Mouse (Mus musculus) lung, postnatal 0 days (tissue): ENCODE measurements at regions not wholly inside any gene's neighbourhood (a gene's known extent, or its start where the extent isn't known, plus 50 kb on each side); places are given as distances from the start of the nearest gene placed in this dataset.

ENCODE experiments used
- ATAC-seq: fragments of 200-750 bp; cut with Nextera tagmentation; 2 replicates; pipeline ENCODE4 v1.8.0; 2017; ENCODE audit warnings: moderate library complexity
- DNase-seq: peaks from one replicate; pipeline ENCODE4 v3.0.0-alpha.2; 2016; ENCODE audit warnings: low spot score
- H3K27ac ChIP-seq: fragments of 300-500 bp; sonication (generic); 2 replicates; pipeline ENCODE4 v1.5.1; 2014; ENCODE audit warnings: antibody characterized with exemption, mild to moderate bottlenecking, low read length, mixed read lengths
- H3K27me3 ChIP-seq: fragments of 300-500 bp; sonication (generic); replicated peaks from 2 replicates; pipeline ENCODE4 v1.6.1; 2014; ENCODE audit warnings: low read length, mixed read lengths; ENCODE audit not compliant: insufficient read depth
- H3K36me3 ChIP-seq: fragments of 300-500 bp; sonication (generic); 2 replicates; pipeline ENCODE4 v1.6.1; 2014; ENCODE audit warnings: low read length, mixed read lengths; ENCODE audit not compliant: insufficient read depth
- H3K4me1 ChIP-seq: fragments of 300-500 bp; sonication (generic); 2 replicates; pipeline ENCODE4 v1.6.1; 2014; ENCODE audit warnings: antibody characterized with exemption, low read depth, low read length, mixed read lengths; ENCODE audit not compliant: insufficient read depth
- H3K4me2 ChIP-seq: fragments of 300-500 bp; sonication (generic); replicated peaks from 2 replicates; pipeline ENCODE4 v1.6.1; 2014; ENCODE audit warnings: low read depth, mild to moderate bottlenecking, low read length, moderate library complexity, mixed read lengths
- H3K4me3 ChIP-seq: fragments of 300-500 bp; sonication (generic); 2 replicates; pipeline ENCODE4 v1.5.1; 2014; ENCODE audit warnings: low read depth, low read length
- H3K9ac ChIP-seq: fragments of 300-500 bp; sonication (generic); replicated peaks from 2 replicates; pipeline ENCODE4 v1.6.1; 2014; ENCODE audit warnings: low read depth, mild to moderate bottlenecking
- H3K9me3 ChIP-seq: fragments of 300-500 bp; sonication (generic); 2 replicates; pipeline ENCODE4 v1.6.1; 2016; ENCODE audit warnings: low read length, mixed read lengths
- CTCF ChIP-seq: IDR thresholded peaks from 2 replicates; pipeline ENCODE4 v1.5.1; 2016; ENCODE audit warnings: antibody characterized with exemption, mild to moderate bottlenecking
- EP300 ChIP-seq: IDR thresholded peaks from 2 replicates; pipeline ENCODE4 v1.6.1; 2016; ENCODE audit warnings: antibody characterized with exemption, mild to moderate bottlenecking, control low read depth
- WGBS: fragments of 180-500 bp; shearing (Covaris S2); extraction: QIAGEN DNeasy Blood & Tissue Kit; methylation state at CpG from one replicate; pipeline ENCODE4 v1.1.7; 2014; 5-methylcytosine and 5-hydroxymethylcytosine counted together

- ATAC-seq = peak; percentile 91
Observed at GRCm38 (mm10) chr3:39211670-39212069, 324.9 kb downstream of the Fat4 start.

GRCm38 (mm10) chr3:39220011-39220706 is 333.4 kb downstream of the Fat4 start:
- Histone ChIP-seq H3K4me2 (peak overlapping the region; percentile 20), H3K9me3 (no peaks in the 10 kb centered on the region), H3K27ac (peak overlapping the region; percentile 82), H3K36me3 (no peaks in the 10 kb centered on the region), H3K4me3 (no peak overlapping the region), H3K9ac (no peak overlapping the region), H3K4me1 (no peaks in the 10 kb centered on the region), H3K27me3 (no peaks in the 10 kb centered on the region)
- TF ChIP-seq CTCF = no peak
- peak; percentile 89 for TF ChIP-seq EP300
- WGBS = 42% methylated on average over 10 of the region's 10 CpGs
- ATAC-seq (peak; percentile 92), DNase-seq (peak; percentile 72)

More at GRCm38 (mm10) chr3:39211670-39212069, 324.9 kb downstream of the Fat4 start:
- Histone ChIP-seq H3K4me3 (no peak overlapping the region), H3K9ac (no peak overlapping the region), H3K4me2 (no peak overlapping the region), H3K9me3 (no peaks in the 10 kb centered on the region), H3K27me3 (no peaks in the 10 kb centered on the region), H3K27ac (no peak overlapping the region), H3K4me1 (no peaks in the 10 kb centered on the region), H3K36me3 (no peaks in the 10 kb centered on the region)
- peak; percentile 3; the same call in 1 of the 2 replicates for TF ChIP-seq CTCF
- 0 out of 2 replicates have a peak, but pooled peaks have one; percentile 46 for TF ChIP-seq EP300
- peak; percentile 72 for DNase-seq
- 31% methylated on average over 5 of the region's 5 CpGs for WGBS

GRCm38 (mm10) chr3:39220707-39221034 is 333.9 kb downstream of the Fat4 start:
- peak overlapping the region; percentile 82; the same call in 1 of the 2 replicates for H3K27ac ChIP-seq
- H3K4me3 ChIP-seq = no peak overlapping the region
- no peaks in the 10 kb centered on the region for H3K9me3 ChIP-seq
- no peak overlapping the region for H3K9ac ChIP-seq
- no peaks in the 10 kb centered on the region for H3K36me3 ChIP-seq
- ATAC-seq (peak; percentile 74), DNase-seq (peak; percentile 53)
- H3K4me2 ChIP-seq = no peak overlapping the region
- peak; percentile 57 for TF ChIP-seq CTCF
- TF ChIP-seq EP300 = no peak
- no peaks in the 10 kb centered on the region for H3K27me3 ChIP-seq
- WGBS = 40% methylated on average over 2 of the region's 2 CpGs
- H3K4me1 ChIP-seq = no peaks in the 10 kb centered on the region

- Histone ChIP-seq H3K9me3 (no peaks in the 10 kb centered on the region), H3K4me3 (no peak overlapping the region), H3K27me3 (no peaks in the 10 kb centered on the region), H3K36me3 (no peaks in the 10 kb centered on the region), H3K4me1 (no peaks in the 10 kb centered on the region), H3K27ac (no peak overlapping the region), H3K4me2 (no peak overlapping the region), H3K9ac (no peak overlapping the region)
- ATAC-seq (no peak), DNase-seq (no peak)
- TF ChIP-seq CTCF (no peak), EP300 (no peak)
- WGBS = 61% methylated on average over 4 of the region's 4 CpGs
Observed at GRCm38 (mm10) chr3:39222059-39222458, 335.3 kb downstream of the Fat4 start.

GRCm38 (mm10) chr3:39234921-39235320 is 348.2 kb downstream of the Fat4 start:
- H3K27me3 ChIP-seq = no peaks in the 10 kb centered on the region
- H3K4me1 ChIP-seq = no peaks in the 10 kb centered on the region
- WGBS = 60% methylated on average over 2 of the region's 2 CpGs
- no peaks in the 10 kb centered on the region for H3K9me3 ChIP-seq
- DNase-seq = no peak
- no peaks in the 10 kb centered on the region for H3K36me3 ChIP-seq
- no peak for TF ChIP-seq EP300
- TF ChIP-seq CTCF = no peak
- no peak overlapping the region for H3K27ac ChIP-seq
- no peak overlapping the region for H3K9ac ChIP-seq
- no peak overlapping the region for H3K4me3 ChIP-seq
- ATAC-seq = no peak
- no peak overlapping the region for H3K4me2 ChIP-seq

- H3K9ac ChIP-seq = no peak overlapping the region
- TF ChIP-seq CTCF (no peak), EP300 (no peak)
- H3K4me1 ChIP-seq = no peaks in the 10 kb centered on the region
- no peaks in the 10 kb centered on the region for H3K9me3 ChIP-seq
- H3K4me3 ChIP-seq = no peak overlapping the region
- H3K27ac ChIP-seq = no peak overlapping the region
- no peaks in the 10 kb centered on the region for H3K27me3 ChIP-seq
- no peak overlapping the region for H3K4me2 ChIP-seq
- DNase-seq = no peak
- no peak for ATAC-seq
- WGBS = 57% methylated on average over 4 of the region's 4 CpGs
- H3K36me3 ChIP-seq = no peaks in the 10 kb centered on the region
Observed at GRCm38 (mm10) chr3:39248712-39249111, 362.0 kb downstream of the Fat4 start.
